Mouse (Mus musculus) CH12.LX (cell line): ENCODE data around the gene Kpnb1. TPM values are rescaled to one million over a fixed set of nuclear protein-coding genes. Genes with fewer than 3 reads are reported as not detected.

Experiments used
- DNase-seq: peaks from one replicate; pipeline ENCODE4 v3.0.0-alpha.2; 2013; ENCODE audit errors: extremely low read depth
- H3K27ac ChIP-seq: 2 replicates; pipeline ENCODE4 v1.5.1; 2012; ENCODE audit warnings: low read depth, mild to moderate bottlenecking, control low read depth, moderate library complexity; ENCODE audit not compliant: insufficient read depth
- H3K27me3 ChIP-seq: replicated peaks from 2 replicates; pipeline ENCODE3; 2012; ENCODE audit warnings: inconsistent platforms
- H3K36me3 ChIP-seq, 2 experiments: replicated peaks in 1 of 2; 2 replicates each; pipeline versions ENCODE3 to v1.6.1; 2012; ENCODE audit warnings: inconsistent platforms in 1 of 2, low read length in 1 of 2, mild to moderate bottlenecking in 1 of 2, mixed read lengths in 1 of 2, moderate library complexity in 1 of 2; ENCODE audit not compliant: control insufficient read depth in 1 of 2, insufficient read depth in 1 of 2
- H3K4me1 ChIP-seq, 2 experiments: 2 replicates each; pipeline ENCODE4 v1.6.1; 2012; ENCODE audit warnings: inconsistent platforms in 1 of 2, moderate library complexity in 1 of 2; ENCODE audit not compliant: insufficient read depth in 2 of 2, control insufficient read depth in 1 of 2
- H3K4me2 ChIP-seq: 2 replicates; pipeline ENCODE4 v1.6.1; 2012; ENCODE audit warnings: low read depth, mild to moderate bottlenecking, control low read depth; ENCODE audit not compliant: poor library complexity, insufficient read depth, severe bottlenecking
- H3K4me3 ChIP-seq, 3 experiments: fragments of 150-350 bp in 1 of 3; sonication (generic) in 1 of 3; replicated peaks in 1 of 3; 2 replicates each; pipeline versions ENCODE3 to v1.5.1; 2011 to 2012; ENCODE audit warnings: low read depth in 2 of 3, low read length in 2 of 3, mild to moderate bottlenecking in 2 of 3, moderate library complexity in 2 of 3, control low read depth in 1 of 3, improper control_type of control experiment in 1 of 3, inconsistent platforms in 1 of 3, mixed read lengths in 1 of 3; ENCODE audit not compliant: poor library complexity in 1 of 3
- H3K79me2 ChIP-seq: replicated peaks from 2 replicates; pipeline ENCODE4 v1.6.1; 2012; ENCODE audit warnings: mild to moderate bottlenecking, moderate library complexity; ENCODE audit not compliant: control insufficient read depth, poor library complexity, insufficient read depth, severe bottlenecking; ENCODE audit errors: extremely low read depth
- H3K9ac ChIP-seq: 2 replicates; pipeline ENCODE4 v1.6.1; 2012; ENCODE audit warnings: low read depth, mild to moderate bottlenecking, control low read depth, moderate library complexity; ENCODE audit not compliant: insufficient read depth
- H3K9me3 ChIP-seq: replicated peaks from 2 replicates; pipeline ENCODE3; 2012; ENCODE audit warnings: low read length, inconsistent platforms, mixed read lengths
- BHLHE40 ChIP-seq: IDR thresholded peaks from 2 replicates; pipeline ENCODE4 v1.6.1; 2011; ENCODE audit warnings: mild to moderate bottlenecking, low read depth, low read length, improper control_type of control experiment
- E2F4 ChIP-seq: IDR thresholded peaks from 2 replicates; pipeline ENCODE4 v1.6.1; 2011; ENCODE audit warnings: low read depth, low read length, improper control_type of control experiment; ENCODE audit not compliant: insufficient replicate concordance
- ETS1 ChIP-seq: conservative IDR thresholded peaks from 2 replicates; pipeline ENCODE4 v1.6.1; 2012; ENCODE audit warnings: low read depth, mild to moderate bottlenecking, inconsistent platforms, low read length, improper control_type of control experiment, moderate library complexity
- GABPA ChIP-seq: IDR thresholded peaks from 2 replicates; pipeline ENCODE4 v1.6.1; 2012; ENCODE audit warnings: low read depth, low read length, improper control_type of control experiment, inconsistent platforms; ENCODE audit not compliant: insufficient replicate concordance
- HCFC1 ChIP-seq: IDR thresholded peaks from 2 replicates; pipeline ENCODE4 v1.6.1; 2012; ENCODE audit warnings: low read depth, mild to moderate bottlenecking, inconsistent platforms, low read length, improper control_type of control experiment
- JUND ChIP-seq: conservative IDR thresholded peaks from 2 replicates; pipeline ENCODE4 v1.6.1; 2011; ENCODE audit warnings: low read depth, low read length, improper control_type of control experiment
- MAFK ChIP-seq: IDR thresholded peaks from 2 replicates; pipeline ENCODE4 v1.6.1; 2011; ENCODE audit warnings: low read length, improper control_type of control experiment; ENCODE audit not compliant: insufficient replicate concordance
- MAX ChIP-seq: IDR thresholded peaks from 2 replicates; pipeline ENCODE4 v1.6.1; 2011; ENCODE audit warnings: low read length, improper control_type of control experiment
- MYC ChIP-seq: IDR thresholded peaks from 2 replicates; pipeline ENCODE4 v1.6.1; 2011; ENCODE audit warnings: low read depth, mild to moderate bottlenecking, improper control_type of control experiment, low read length
- NRF1 ChIP-seq: IDR thresholded peaks from 2 replicates; pipeline ENCODE4 v1.6.1; 2014; ENCODE audit warnings: low read depth, mild to moderate bottlenecking, inconsistent platforms, low read length, improper control_type of control experiment, moderate library complexity
- PAX5 ChIP-seq: IDR thresholded peaks from 2 replicates; pipeline ENCODE4 v1.6.1; 2012; ENCODE audit warnings: low read length, inconsistent platforms, mixed read lengths
- SIN3A ChIP-seq: IDR thresholded peaks from 2 replicates; pipeline ENCODE4 v1.6.1; 2012; ENCODE audit warnings: low read length, improper control_type of control experiment, inconsistent platforms
- USF2 ChIP-seq: conservative IDR thresholded peaks from 2 replicates; pipeline ENCODE4 v1.6.1; 2011; ENCODE audit warnings: low read depth, low read length, improper control_type of control experiment
- ZC3H11A ChIP-seq: IDR thresholded peaks from 2 replicates; pipeline ENCODE4 v1.6.1; 2012; ENCODE audit warnings: low read depth, mild to moderate bottlenecking, inconsistent platforms, low read length, improper control_type of control experiment
- ZMIZ1 ChIP-seq: IDR thresholded peaks from 2 replicates; pipeline ENCODE4 v1.6.1; 2012; ENCODE audit warnings: low read depth, mild to moderate bottlenecking, inconsistent platforms, low read length, improper control_type of control experiment
- ZNF384 ChIP-seq: IDR thresholded peaks from 2 replicates; pipeline ENCODE4 v1.6.1; 2012; ENCODE audit warnings: low read depth, low read length, improper control_type of control experiment, inconsistent platforms
- dilution Hi-C: fragments of 300-500 bp; cut with MboI; formaldehyde crosslinking; loops from 2 replicates; pipeline ENCODE4 v1.14.3; 2020; ENCODE audit warnings: low sequenced_read_pairs; ENCODE audit not compliant: extremely low pct_unique_long_range_greater_than_20kb, extremely low pct_ligation_motif_present
- in situ Hi-C: fragments of 300-500 bp; cut with MboI; formaldehyde crosslinking; loops from 3 replicates; pipeline ENCODE4 v1.14.3; 2019; ENCODE audit warnings: low sequenced_read_pairs, low pct_ligation_motif_present, low pct_unique_long_range_greater_than_20kb, mixed read lengths
- polyA plus RNA-seq: library from polyadenylated mRNA; unstranded; fragments of >175 nt; gene quantifications from 2 replicates; pipeline ENCODE4 v1.2.1, GENCODE M21; 2012; ENCODE audit warnings: low read depth; ENCODE audit not compliant: insufficient read length
- total RNA-seq, 2 experiments: library from RNA; depleted of rRNA; stranded (reverse); fragments of 300-350 nt in 1 of 2; fragments of >200 nt in 1 of 2; gene quantifications; 2 replicates each; pipeline ENCODE4 v1.2.3; 2012 to 2014

Gene Kpnb1
- total and polyA plus RNA-seq, 3 experiments, result 194 to 411 (median 234) TPM

GRCm38 (mm10) chr11:97140811-97141210, 46.9 kb downstream of the Kpnb1 start:
- TF ChIP-seq BHLHE40 (peak; percentile 82), ETS1 (0 out of 2 replicates have a peak, but pooled peaks have one; percentile 26), E2F4 (no peak), JUND (no peak), GABPA (no peak), MAX (peak; percentile 22; the same call in 1 of the 2 replicates), HCFC1 (no peak), ZNF384 (peak; percentile 50; the same call in 1 of the 2 replicates), PAX5 (no peak)
- H3K4me3 ChIP-seq, result no peak overlapping the region
- in situ Hi-C loops (loop anchor here (10.0 kb wide), 1 partner anchor 46 kb away; no protein-coding TSS in a partner anchor), dilution Hi-C loops (no loop called here)
- H3K27me3 ChIP-seq, result no peaks in the 10 kb centered on the region
- peaks cover 10 to 24% of the 10 kb centered on the region in 2 experiments for H3K36me3 ChIP-seq
- H3K27ac ChIP-seq, result no peak overlapping the region
- peaks cover 35 to 78% of the 10 kb centered on the region in 2 experiments for H3K4me1 ChIP-seq
- H3K4me2 ChIP-seq, result no peak overlapping the region
- no peaks in the 10 kb centered on the region for H3K79me2 ChIP-seq
- H3K9ac ChIP-seq, result no peak overlapping the region
- no peak for DNase-seq
- no peaks in the 10 kb centered on the region for H3K9me3 ChIP-seq

DNA sequence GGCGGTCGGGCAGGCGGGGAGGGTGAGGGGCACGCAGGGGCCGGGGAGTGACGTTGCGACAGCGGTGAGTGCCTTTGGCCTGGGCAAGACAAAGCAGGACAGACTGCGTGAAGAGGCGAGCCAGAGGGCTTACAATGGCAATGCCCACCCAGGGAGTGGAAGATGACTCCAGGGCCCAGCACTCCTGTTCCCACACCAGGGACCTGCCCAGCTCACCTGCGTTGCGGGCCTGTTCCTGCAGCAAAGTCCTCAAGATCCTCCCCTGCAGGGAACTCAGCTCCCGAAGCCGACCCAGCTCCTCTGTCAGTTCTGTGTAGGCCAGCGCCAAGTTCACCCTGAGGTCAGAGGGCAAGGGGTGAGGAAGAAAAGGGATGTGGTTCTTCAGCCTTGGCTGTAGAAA, 48.4 kb downstream of the Kpnb1 start:
- Histone ChIP-seq H3K9me3 (no peaks in the 10 kb centered on the region), H3K27ac (no peak overlapping the region), H3K4me1 (peaks cover 32 to 78% of the 10 kb centered on the region in 2 experiments), H3K9ac (no peak overlapping the region), H3K27me3 (no peaks in the 10 kb centered on the region), H3K36me3 (peaks cover 10 to 24% of the 10 kb centered on the region in 2 experiments), H3K4me3 (no peak overlapping the region), H3K79me2 (no peaks in the 10 kb centered on the region), H3K4me2 (no peak overlapping the region)
- dilution Hi-C loops (no loop called here), in situ Hi-C loops (no loop called here)
- no peak for TF ChIP-seq HCFC1
- no peak for TF ChIP-seq MYC
- TF ChIP-seq NRF1, result no peak
- TF ChIP-seq MAFK, result no peak
- no peak for TF ChIP-seq ZC3H11A
- TF ChIP-seq PAX5, result no peak
- no peak for TF ChIP-seq E2F4
- TF ChIP-seq ZMIZ1, result no peak
- no peak for TF ChIP-seq BHLHE40
- no peak for TF ChIP-seq USF2
- no peak for TF ChIP-seq SIN3A
- no peak for DNase-seq
